Mouse (Mus musculus): ENCODE measurements around the gene Isy1. TPM values are rescaled to one million over a fixed set of nuclear protein-coding genes. Genes with fewer than 3 reads are reported as not detected.

The Isy1 gene
- polyA plus RNA-seq, 1 experiment = 21.9 TPM

DNA sequence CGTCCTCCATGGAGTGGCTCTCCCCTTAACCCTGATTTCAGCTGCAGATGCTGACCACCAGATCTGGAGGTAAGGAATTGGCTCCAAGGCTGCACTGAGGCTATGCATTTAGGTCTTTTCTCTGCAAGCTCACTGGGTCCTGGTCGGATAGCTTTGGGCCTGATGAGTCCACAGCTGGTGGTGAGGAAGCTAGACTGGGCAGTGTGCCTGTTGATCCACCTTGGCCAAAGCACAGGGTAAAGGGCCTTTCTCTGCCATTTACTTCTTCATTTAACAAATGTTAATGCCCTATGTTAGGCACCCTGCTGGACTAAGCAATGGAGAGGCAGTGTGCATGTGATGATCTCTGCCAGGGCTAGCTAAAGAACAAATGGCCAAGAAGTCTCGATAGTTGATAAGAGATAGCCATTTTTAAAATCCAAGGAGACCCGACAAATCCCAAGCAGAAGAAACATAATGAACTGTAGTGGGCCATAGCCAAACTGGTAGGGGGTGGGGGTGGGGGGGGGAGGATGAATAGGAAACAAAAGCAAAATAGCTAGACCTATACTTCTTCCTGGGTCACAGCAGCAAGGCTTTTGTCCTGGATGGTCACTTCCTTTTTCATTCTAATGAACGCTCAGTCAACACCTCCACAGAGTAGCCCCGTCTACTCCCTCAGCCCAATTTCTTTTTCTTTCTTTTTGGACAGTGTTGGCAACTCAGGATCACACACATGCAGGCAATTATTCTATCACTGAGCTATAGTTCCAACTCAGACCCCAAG, 43.0 kb downstream of the Isy1 start:
- no peak overlapping the region for H3K27ac ChIP-seq (ENCODE audit: control insufficient read depth, insufficient read depth, low read depth, low read length, poor library complexity)
- H3K4me1 ChIP-seq (ENCODE audit: control insufficient read depth, insufficient read depth, low read length) = peaks cover 9% of the 10 kb centered on the region
- 72% methylated on average over 6 of the region's 6 CpGs for WGBS
- H3K4me3 ChIP-seq (replicated peaks; ENCODE audit: control insufficient read depth, low read depth, low read length) = no peak overlapping the region
- TF ChIP-seq CTCF (IDR thresholded peaks at IDR 0.05; ENCODE audit: control insufficient read depth, insufficient read depth, low read length) = no peak
- no peak for TF ChIP-seq POLR2A (IDR thresholded peaks at IDR 0.05; ENCODE audit: borderline replicate concordance, control insufficient read depth, low read depth, low read length)

DNA sequence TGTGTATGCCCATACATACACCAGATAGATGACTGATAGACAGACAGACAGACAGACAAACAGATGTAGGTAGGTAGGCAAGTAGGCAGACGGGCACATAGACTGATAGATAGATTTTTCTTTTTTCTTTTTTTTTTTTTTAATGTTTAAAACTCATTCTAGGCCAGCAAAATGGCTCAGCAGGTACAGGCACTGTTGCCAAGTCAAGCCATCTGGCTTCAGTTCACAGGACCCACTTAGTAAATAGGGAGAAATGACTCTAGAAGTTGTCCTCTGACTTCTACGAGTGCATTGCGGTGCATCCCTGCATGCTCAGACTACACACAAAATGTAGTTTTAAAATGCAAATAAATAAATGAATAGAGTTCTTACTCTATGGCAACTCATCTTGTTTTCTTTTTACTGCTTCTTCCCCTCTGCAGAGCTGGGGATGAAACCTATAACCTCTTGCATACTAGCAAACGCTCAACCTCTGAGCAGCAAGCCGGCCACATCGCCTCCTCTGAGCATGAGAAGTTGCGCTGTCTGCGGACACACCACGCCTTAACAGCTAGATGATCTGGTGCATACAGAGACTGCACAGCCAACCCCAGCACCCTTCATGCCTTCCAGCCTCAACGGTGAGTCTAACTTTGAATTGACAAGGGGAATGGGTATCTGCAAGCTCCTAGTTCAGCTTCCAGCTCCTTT, 44.6 kb downstream of the Isy1 start:
- Histone ChIP-seq H3K4me1 (ENCODE audit: control insufficient read depth, insufficient read depth, low read length) (peaks cover 18% of the 10 kb centered on the region; the same call in 1 of the 2 replicates), H3K27ac (ENCODE audit: control insufficient read depth, insufficient read depth, low read depth, low read length, poor library complexity) (no peak overlapping the region), H3K4me3 (replicated peaks; ENCODE audit: control insufficient read depth, low read depth, low read length) (no peak overlapping the region)
- TF ChIP-seq CTCF (IDR thresholded peaks at IDR 0.05; ENCODE audit: control insufficient read depth, insufficient read depth, low read length) = no peak
- TF ChIP-seq POLR2A (IDR thresholded peaks at IDR 0.05; ENCODE audit: borderline replicate concordance, control insufficient read depth, low read depth, low read length) = no peak
- 91% methylated on average over 10 of the region's 10 CpGs for WGBS

DNA sequence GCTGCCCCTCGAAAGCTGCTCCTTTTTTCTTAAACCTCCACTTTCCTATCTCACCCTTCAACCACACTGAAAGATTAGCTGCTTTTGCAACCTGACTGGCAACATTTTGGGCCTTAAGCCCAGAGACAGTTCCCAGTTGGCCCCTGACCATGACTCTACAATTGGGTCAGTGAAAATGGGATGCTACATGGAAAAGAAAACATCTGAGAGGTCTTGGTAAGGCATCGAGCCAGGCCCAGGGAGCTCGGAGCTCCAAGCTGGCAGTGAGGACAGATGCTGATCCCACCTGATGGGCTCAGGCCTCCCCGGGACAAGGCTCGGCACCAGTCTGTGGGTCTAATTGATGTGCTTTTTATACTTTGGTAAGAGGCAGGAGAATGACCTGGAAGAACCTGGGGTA, 46.8 kb downstream of the Isy1 start:
- 88% methylated on average over 5 of the region's 5 CpGs for WGBS
- Histone ChIP-seq H3K27ac (ENCODE audit: control insufficient read depth, insufficient read depth, low read depth, low read length, poor library complexity) (peak overlapping the region; percentile 89; the same call in 1 of the 2 replicates), H3K4me3 (replicated peaks; ENCODE audit: control insufficient read depth, low read depth, low read length) (no peak overlapping the region), H3K4me1 (ENCODE audit: control insufficient read depth, insufficient read depth, low read length) (peaks cover 20% of the 10 kb centered on the region; the same call in 1 of the 2 replicates)
- no peak for TF ChIP-seq CTCF (IDR thresholded peaks at IDR 0.05; ENCODE audit: control insufficient read depth, insufficient read depth, low read length)
- no peak for TF ChIP-seq POLR2A (IDR thresholded peaks at IDR 0.05; ENCODE audit: borderline replicate concordance, control insufficient read depth, low read depth, low read length)

DNA sequence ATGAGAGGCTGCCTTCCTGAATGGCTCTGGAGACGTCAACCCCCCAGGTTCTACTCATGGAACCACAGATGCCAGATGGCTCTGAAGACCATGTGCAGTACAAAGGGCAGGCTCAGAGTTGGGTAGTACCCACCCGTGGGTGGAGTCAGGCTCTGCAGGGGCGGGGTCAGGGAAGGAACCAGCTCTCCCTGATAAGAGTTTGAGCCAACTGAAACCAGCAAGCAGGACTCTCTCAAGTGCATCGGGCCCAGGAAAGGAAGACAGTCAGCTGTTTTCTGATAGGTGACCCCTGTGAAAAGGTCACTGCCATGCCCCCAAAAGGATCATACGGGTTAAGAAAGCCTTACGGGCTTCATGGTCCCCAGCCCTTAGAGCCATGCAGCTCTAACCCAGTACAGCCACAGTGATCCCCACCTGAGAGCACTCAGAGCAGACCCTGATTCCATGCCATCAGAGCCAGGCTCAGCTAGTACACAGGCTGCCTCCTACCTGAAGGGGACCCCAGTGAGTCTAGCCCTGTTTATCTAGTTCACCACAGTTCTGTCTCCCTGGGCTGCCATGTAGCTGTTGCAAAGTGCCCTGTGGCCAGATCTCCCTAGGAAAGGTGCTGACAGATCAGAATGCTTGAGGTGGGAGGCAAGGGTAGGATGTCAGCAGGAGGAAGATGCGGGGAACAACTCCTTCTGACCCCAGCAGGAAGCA, 47.7 kb downstream of the Isy1 start:
- TF ChIP-seq CTCF (IDR thresholded peaks at IDR 0.05; ENCODE audit: control insufficient read depth, insufficient read depth, low read length) (no peak), POLR2A (IDR thresholded peaks at IDR 0.05; ENCODE audit: borderline replicate concordance, control insufficient read depth, low read depth, low read length) (no peak)
- Histone ChIP-seq H3K27ac (ENCODE audit: control insufficient read depth, insufficient read depth, low read depth, low read length, poor library complexity) (peak overlapping the region; percentile 89), H3K4me1 (ENCODE audit: control insufficient read depth, insufficient read depth, low read length) (peaks cover 20% of the 10 kb centered on the region; the same call in 1 of the 2 replicates), H3K4me3 (replicated peaks; ENCODE audit: control insufficient read depth, low read depth, low read length) (no peak overlapping the region)
- 23% methylated on average over 7 of the region's 7 CpGs for WGBS

DNA sequence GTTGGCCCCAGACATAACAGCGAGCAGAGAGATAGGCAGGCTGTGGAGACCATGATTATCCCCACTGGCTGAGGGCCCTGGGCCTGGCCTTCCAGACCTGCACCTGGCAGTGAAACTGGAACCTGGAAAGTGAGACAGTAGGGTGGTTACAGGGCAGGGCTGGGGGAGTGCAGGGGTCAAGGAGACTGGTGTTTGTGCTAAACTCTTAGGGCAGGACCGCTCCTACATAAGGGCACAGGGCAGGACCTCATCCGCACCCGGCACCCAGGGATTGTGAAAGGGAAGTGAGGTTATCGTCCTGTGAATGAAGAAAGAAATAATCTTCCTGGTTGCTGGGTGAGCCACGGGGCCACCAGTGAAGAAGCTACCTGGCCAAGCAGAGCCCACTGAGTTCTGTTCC, 48.8 kb downstream of the Isy1 start:
- Histone ChIP-seq H3K4me1 (ENCODE audit: control insufficient read depth, insufficient read depth, low read length) (peaks cover 20% of the 10 kb centered on the region; the same call in 1 of the 2 replicates), H3K27ac (ENCODE audit: control insufficient read depth, insufficient read depth, low read depth, low read length, poor library complexity) (peak overlapping the region; percentile 89), H3K4me3 (replicated peaks; ENCODE audit: control insufficient read depth, low read depth, low read length) (no peak overlapping the region)
- WGBS = 37% methylated on average over 6 of the region's 6 CpGs
- TF ChIP-seq CTCF (IDR thresholded peaks at IDR 0.05; ENCODE audit: control insufficient read depth, insufficient read depth, low read length) (no peak), POLR2A (IDR thresholded peaks at IDR 0.05; ENCODE audit: borderline replicate concordance, control insufficient read depth, low read depth, low read length) (no peak)

DNA sequence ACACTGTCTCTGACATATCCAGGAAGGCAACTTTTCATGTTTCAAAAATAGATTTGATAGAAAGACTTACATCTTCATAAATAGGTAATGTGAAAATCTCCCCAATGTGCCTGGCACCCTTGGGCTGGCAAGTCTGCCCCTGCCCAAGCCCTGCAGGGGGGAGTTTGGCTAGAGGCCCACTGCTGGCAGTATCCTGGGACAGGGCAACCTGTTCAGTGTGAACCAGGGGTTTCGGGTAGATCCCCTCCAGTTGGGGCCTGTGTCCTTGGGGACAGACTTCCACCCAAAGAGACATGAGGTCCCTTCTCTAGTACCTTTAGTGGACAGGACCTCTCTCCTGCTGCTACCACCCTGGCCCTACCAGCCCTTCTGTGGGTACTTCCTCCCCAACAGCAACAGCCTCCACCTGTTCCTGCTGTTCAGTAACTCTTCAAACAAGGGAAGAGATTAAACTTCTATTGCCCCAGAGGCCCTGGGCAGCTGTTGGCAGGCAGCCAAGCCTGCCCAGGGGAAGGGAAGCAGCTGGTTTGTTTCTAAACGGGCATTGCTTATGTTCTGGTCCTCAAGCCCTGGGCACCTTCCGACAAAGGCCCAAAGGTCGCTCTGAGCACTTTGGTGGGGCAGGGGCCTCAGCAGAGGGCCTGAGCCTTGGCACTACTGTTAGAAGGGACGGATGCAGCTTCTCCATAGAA, 49.6 kb downstream of the Isy1 start:
- Histone ChIP-seq H3K27ac (ENCODE audit: control insufficient read depth, insufficient read depth, low read depth, low read length, poor library complexity) (peak overlapping the region; percentile 89), H3K4me1 (ENCODE audit: control insufficient read depth, insufficient read depth, low read length) (peaks cover 20% of the 10 kb centered on the region; the same call in 1 of the 2 replicates), H3K4me3 (replicated peaks; ENCODE audit: control insufficient read depth, low read depth, low read length) (no peak overlapping the region)
- no peak for TF ChIP-seq POLR2A (IDR thresholded peaks at IDR 0.05; ENCODE audit: borderline replicate concordance, control insufficient read depth, low read depth, low read length)
- no peak for TF ChIP-seq CTCF (IDR thresholded peaks at IDR 0.05; ENCODE audit: control insufficient read depth, insufficient read depth, low read length)
- 10% methylated on average over 5 of the region's 5 CpGs for WGBS

DNA sequence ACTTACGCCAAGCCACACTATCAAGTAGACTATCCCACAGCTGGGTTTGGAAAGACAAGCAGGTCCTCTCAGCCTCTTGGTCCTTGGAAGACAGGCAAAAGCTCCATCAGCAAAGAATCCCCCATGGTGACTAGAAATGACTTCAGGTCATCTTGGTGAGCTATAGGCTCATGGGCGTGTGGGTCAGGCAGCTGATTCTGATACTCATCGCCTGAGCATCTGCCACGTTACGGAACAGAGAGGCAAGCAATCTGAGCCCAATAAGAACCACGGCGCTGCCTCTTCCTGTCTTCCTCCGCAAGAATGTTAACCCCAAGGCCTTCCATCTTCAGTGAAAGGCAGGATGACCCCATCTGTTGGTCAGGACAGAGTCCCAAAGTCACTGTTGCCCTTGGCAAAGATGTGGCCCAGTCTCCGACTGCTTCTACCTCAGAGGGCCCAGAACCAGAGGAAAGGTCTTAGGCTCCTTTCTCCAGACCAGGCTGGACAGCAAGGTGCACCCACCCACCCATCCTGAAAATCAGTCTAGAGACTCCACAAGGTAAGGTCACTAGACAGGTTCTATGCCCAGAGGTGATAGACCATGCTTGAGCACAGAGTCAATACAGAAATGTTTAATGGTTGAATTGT, 50.2 kb downstream of the Isy1 start:
- no peak overlapping the region for H3K4me3 ChIP-seq (replicated peaks; ENCODE audit: control insufficient read depth, low read depth, low read length)
- no peak overlapping the region; the same call in 1 of the 2 replicates for H3K27ac ChIP-seq (ENCODE audit: control insufficient read depth, insufficient read depth, low read depth, low read length, poor library complexity)
- WGBS = 82% methylated on average over 9 of the region's 9 CpGs
- TF ChIP-seq CTCF (IDR thresholded peaks at IDR 0.05; ENCODE audit: control insufficient read depth, insufficient read depth, low read length) = no peak
- TF ChIP-seq POLR2A (IDR thresholded peaks at IDR 0.05; ENCODE audit: borderline replicate concordance, control insufficient read depth, low read depth, low read length) = no peak
- H3K4me1 ChIP-seq (ENCODE audit: control insufficient read depth, insufficient read depth, low read length) = peaks cover 20% of the 10 kb centered on the region; the same call in 1 of the 2 replicates

Measured in bone marrow, adult 2 months (tissue).